Mouse (Mus musculus): ENCODE data around the gene Srf. TPM values are rescaled to one million over a fixed set of nuclear protein-coding genes. Genes with fewer than 3 reads are reported as not detected.

Gene Srf
- total and polyA plus RNA-seq, 2 experiments, result 3.4 to 45.6 TPM

DNA sequence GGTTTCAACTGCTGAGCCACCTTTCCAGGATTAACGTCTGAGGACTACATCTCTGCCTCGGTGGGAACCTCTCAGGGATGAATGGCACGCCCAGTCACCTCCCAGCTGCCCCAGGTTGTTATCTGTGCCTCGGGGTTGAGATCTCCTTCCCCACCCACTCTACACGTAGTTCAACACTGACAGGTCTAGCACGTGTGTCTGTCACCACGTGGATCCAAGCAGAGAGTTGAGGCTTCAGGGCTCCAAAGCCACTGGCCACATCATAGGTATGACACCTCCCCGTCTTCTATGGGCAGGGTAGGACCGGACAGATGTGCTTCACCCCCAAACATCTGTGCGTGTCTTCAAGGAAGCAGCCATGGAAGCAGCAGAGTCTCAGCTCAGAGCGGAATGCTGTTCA is 42.0 kb upstream of the Srf start:
- H3K4me1 ChIP-seq (ENCODE audit: control insufficient read depth, insufficient read depth, low read length), result no peaks in the 10 kb centered on the region
- no peak overlapping the region for H3K9ac ChIP-seq (ENCODE audit: low read depth, low read length)
- H3K36me3 ChIP-seq (ENCODE audit: control insufficient read depth, insufficient read depth, low read length), result no peaks in the 10 kb centered on the region
- TF ChIP-seq POLR2A (IDR thresholded peaks at IDR 0.05; ENCODE audit: extremely low read depth, insufficient read depth, low read length) (no peak), CTCF (IDR thresholded peaks at IDR 0.05; ENCODE audit: low read depth, low read length) (no peak)
- no peaks in the 10 kb centered on the region for H3K79me2 ChIP-seq (ENCODE audit: control insufficient read depth, insufficient read depth, low read length)
- no peak overlapping the region for H3K27ac ChIP-seq (replicated peaks; ENCODE audit: insufficient read depth, low read depth, low read length)
- 89% methylated on average over 11 of the region's 11 CpGs for WGBS
- H3K4me3 ChIP-seq (ENCODE audit: insufficient read depth, low read depth, low read length), result no peak overlapping the region
- H3K27me3 ChIP-seq (ENCODE audit: control insufficient read depth, insufficient read depth, low read length), result no peaks in the 10 kb centered on the region
- no peak for DNase-seq (ENCODE audit: extremely low read depth, low read depth, low spot score)

DNA sequence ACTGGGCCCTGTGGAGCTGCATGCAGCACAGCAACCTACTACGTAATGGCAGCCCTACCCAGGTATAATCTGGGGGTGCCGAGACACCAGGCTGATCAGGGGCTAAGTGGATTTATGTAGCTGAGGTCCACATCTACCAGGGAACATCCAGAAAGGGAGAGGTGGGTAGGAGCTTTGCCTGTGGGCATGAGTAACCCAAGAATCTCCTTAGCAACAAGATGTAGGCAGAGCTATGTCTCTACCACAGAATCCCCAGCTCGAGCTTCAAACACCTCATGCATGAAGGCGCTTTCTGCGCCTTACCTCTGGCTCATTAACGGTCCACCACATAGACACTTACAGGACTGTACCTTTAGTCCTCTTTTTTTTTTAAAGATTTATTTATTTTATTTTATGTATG is 39.4 kb upstream of the Srf start:
- H3K36me3 ChIP-seq (ENCODE audit: control insufficient read depth, insufficient read depth, low read length), result no peaks in the 10 kb centered on the region
- no peaks in the 10 kb centered on the region for H3K79me2 ChIP-seq (ENCODE audit: control insufficient read depth, insufficient read depth, low read length)
- no peak overlapping the region for H3K4me3 ChIP-seq (ENCODE audit: insufficient read depth, low read depth, low read length)
- no peak for DNase-seq (ENCODE audit: extremely low read depth, low read depth, low spot score)
- H3K27ac ChIP-seq (replicated peaks; ENCODE audit: insufficient read depth, low read depth, low read length), result no peak overlapping the region
- H3K9ac ChIP-seq (ENCODE audit: low read depth, low read length), result no peak overlapping the region
- H3K27me3 ChIP-seq (ENCODE audit: control insufficient read depth, insufficient read depth, low read length), result no peaks in the 10 kb centered on the region
- TF ChIP-seq CTCF (IDR thresholded peaks at IDR 0.05; ENCODE audit: low read depth, low read length) (no peak), POLR2A (IDR thresholded peaks at IDR 0.05; ENCODE audit: extremely low read depth, insufficient read depth, low read length) (no peak)
- 95% methylated on average over 6 of the region's 6 CpGs for WGBS
- H3K4me1 ChIP-seq (ENCODE audit: control insufficient read depth, insufficient read depth, low read length), result no peaks in the 10 kb centered on the region; the same call in 1 of the 2 replicates

DNA sequence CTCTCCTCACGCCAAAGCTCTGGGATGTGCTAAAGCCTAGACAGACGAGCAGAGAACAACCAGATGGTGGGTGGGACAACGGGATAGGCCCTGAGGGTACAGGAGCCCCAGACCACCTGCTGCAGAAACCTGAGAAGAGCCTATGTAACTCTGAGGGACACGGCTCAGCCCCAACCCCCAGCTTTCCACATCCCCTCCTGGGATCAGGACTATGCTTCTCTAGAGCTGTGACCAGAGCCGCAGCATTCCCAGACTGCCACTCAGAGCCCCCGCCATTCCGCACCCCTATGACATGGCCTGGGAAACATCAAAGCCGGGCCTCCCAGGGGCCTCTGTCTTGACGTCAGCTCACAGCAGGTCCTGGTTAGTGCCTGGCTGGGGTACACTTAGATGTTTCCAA is 38.6 kb upstream of the Srf start:
- no peaks in the 10 kb centered on the region for H3K36me3 ChIP-seq (ENCODE audit: control insufficient read depth, insufficient read depth, low read length)
- DNase-seq (ENCODE audit: extremely low read depth, low read depth, low spot score), result no peak
- no peaks in the 10 kb centered on the region for H3K27me3 ChIP-seq (ENCODE audit: control insufficient read depth, insufficient read depth, low read length)
- WGBS, result 80% methylated on average over 9 of the region's 9 CpGs
- H3K79me2 ChIP-seq (ENCODE audit: control insufficient read depth, insufficient read depth, low read length), result no peaks in the 10 kb centered on the region
- TF ChIP-seq POLR2A (IDR thresholded peaks at IDR 0.05; ENCODE audit: extremely low read depth, insufficient read depth, low read length) (no peak), CTCF (IDR thresholded peaks at IDR 0.05; ENCODE audit: low read depth, low read length) (no peak)
- H3K9ac ChIP-seq (ENCODE audit: low read depth, low read length), result no peak overlapping the region
- H3K4me3 ChIP-seq (ENCODE audit: insufficient read depth, low read depth, low read length), result no peak overlapping the region
- H3K27ac ChIP-seq (replicated peaks; ENCODE audit: insufficient read depth, low read depth, low read length), result no peak overlapping the region
- H3K4me1 ChIP-seq (ENCODE audit: control insufficient read depth, insufficient read depth, low read length), result no peaks in the 10 kb centered on the region; the same call in 1 of the 2 replicates

DNA sequence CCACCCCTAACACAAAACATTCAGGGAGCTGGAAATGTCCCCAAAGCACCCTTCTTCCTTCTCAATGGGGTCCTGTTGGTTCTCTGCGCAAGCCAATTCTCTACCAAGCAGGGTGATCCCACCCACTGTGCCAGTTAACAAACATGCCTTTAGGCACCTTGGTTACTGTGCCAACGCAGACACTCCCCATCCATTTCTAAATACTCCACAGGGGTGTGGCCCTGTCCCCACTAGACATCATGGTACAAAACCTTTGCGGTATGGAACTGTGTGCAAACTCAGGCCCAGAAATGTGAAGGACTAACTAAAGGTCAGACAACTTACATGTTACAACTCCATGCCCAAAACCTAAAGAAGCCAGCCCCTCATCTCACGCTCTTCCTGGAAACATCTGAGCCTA is 37.1 kb upstream of the Srf start:
- H3K9ac ChIP-seq (ENCODE audit: low read depth, low read length), result no peak overlapping the region
- no peaks in the 10 kb centered on the region for H3K36me3 ChIP-seq (ENCODE audit: control insufficient read depth, insufficient read depth, low read length)
- TF ChIP-seq POLR2A (IDR thresholded peaks at IDR 0.05; ENCODE audit: extremely low read depth, insufficient read depth, low read length) (no peak), CTCF (IDR thresholded peaks at IDR 0.05; ENCODE audit: low read depth, low read length) (no peak)
- H3K4me3 ChIP-seq (ENCODE audit: insufficient read depth, low read depth, low read length), result no peak overlapping the region
- WGBS, result 95% methylated on average over 4 of the region's 4 CpGs
- no peaks in the 10 kb centered on the region for H3K79me2 ChIP-seq (ENCODE audit: control insufficient read depth, insufficient read depth, low read length)
- H3K27ac ChIP-seq (replicated peaks; ENCODE audit: insufficient read depth, low read depth, low read length), result no peak overlapping the region
- H3K4me1 ChIP-seq (ENCODE audit: control insufficient read depth, insufficient read depth, low read length), result no peaks in the 10 kb centered on the region; the same call in 1 of the 2 replicates
- DNase-seq (ENCODE audit: extremely low read depth, low read depth, low spot score), result no peak
- H3K27me3 ChIP-seq (ENCODE audit: control insufficient read depth, insufficient read depth, low read length), result no peaks in the 10 kb centered on the region

DNA sequence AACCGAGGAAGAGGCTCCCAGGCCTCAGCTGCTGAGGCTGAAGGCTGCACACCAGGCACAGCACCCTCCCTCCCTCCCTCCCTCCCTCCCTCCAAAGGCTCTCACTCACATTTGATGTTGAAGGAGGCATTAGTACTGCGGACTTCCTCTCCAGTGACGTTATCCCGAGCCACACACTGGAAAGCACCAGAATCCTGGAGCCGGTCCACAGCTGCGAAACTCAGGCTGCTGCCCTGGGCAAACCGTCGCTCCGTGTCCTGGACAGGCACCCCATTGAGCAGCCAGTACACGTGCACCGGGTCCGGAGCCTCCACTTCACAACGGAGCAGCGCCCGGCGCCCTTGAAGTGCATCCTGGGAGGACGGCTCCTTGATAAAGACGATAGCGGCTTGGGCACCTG is 35.4 kb upstream of the Srf start:
- 80% methylated on average over 19 of the region's 19 CpGs for WGBS
- Histone ChIP-seq H3K36me3 (ENCODE audit: control insufficient read depth, insufficient read depth, low read length) (no peaks in the 10 kb centered on the region), H3K9ac (ENCODE audit: low read depth, low read length) (no peak overlapping the region), H3K27ac (replicated peaks; ENCODE audit: insufficient read depth, low read depth, low read length) (no peak overlapping the region), H3K4me1 (ENCODE audit: control insufficient read depth, insufficient read depth, low read length) (no peaks in the 10 kb centered on the region; the same call in 1 of the 2 replicates), H3K79me2 (ENCODE audit: control insufficient read depth, insufficient read depth, low read length) (no peaks in the 10 kb centered on the region), H3K4me3 (ENCODE audit: insufficient read depth, low read depth, low read length) (no peak overlapping the region), H3K27me3 (ENCODE audit: control insufficient read depth, insufficient read depth, low read length) (no peaks in the 10 kb centered on the region)
- TF ChIP-seq POLR2A (IDR thresholded peaks at IDR 0.05; ENCODE audit: extremely low read depth, insufficient read depth, low read length) (no peak), CTCF (IDR thresholded peaks at IDR 0.05; ENCODE audit: low read depth, low read length) (no peak)
- no peak for DNase-seq (ENCODE audit: extremely low read depth, low read depth, low spot score)

DNA sequence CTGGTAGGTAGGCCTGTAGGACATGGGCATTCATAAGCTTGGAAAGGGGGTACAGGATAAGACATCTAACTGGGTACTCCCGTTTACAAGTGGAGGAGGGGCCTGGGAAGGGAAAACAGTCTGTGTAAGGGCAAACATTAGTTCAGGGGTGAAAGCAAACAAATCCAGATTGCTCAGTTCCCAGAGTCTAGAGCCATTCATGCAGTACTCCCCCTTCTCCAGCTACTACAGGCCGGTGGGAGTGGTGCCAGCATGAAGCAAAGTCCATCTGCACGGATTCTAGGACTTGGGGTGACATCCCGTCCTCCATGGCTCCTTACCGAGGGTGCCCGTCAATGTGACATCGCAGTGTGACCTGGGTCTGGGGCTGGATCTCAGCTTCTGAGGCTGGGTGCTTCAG is 34.5 kb upstream of the Srf start:
- no peaks in the 10 kb centered on the region for H3K27me3 ChIP-seq (ENCODE audit: control insufficient read depth, insufficient read depth, low read length)
- no peak for TF ChIP-seq POLR2A (IDR thresholded peaks at IDR 0.05; ENCODE audit: extremely low read depth, insufficient read depth, low read length)
- TF ChIP-seq CTCF (IDR thresholded peaks at IDR 0.05; ENCODE audit: low read depth, low read length), result no peak
- no peaks in the 10 kb centered on the region for H3K79me2 ChIP-seq (ENCODE audit: control insufficient read depth, insufficient read depth, low read length)
- no peak overlapping the region for H3K27ac ChIP-seq (replicated peaks; ENCODE audit: insufficient read depth, low read depth, low read length)
- no peaks in the 10 kb centered on the region; the same call in 1 of the 2 replicates for H3K4me1 ChIP-seq (ENCODE audit: control insufficient read depth, insufficient read depth, low read length)
- peak; percentile 29 for DNase-seq (ENCODE audit: extremely low read depth, low read depth, low spot score)
- H3K9ac ChIP-seq (ENCODE audit: low read depth, low read length), result no peak overlapping the region
- 30% methylated on average over 7 of the region's 7 CpGs for WGBS
- no peaks in the 10 kb centered on the region for H3K36me3 ChIP-seq (ENCODE audit: control insufficient read depth, insufficient read depth, low read length)
- H3K4me3 ChIP-seq (ENCODE audit: insufficient read depth, low read depth, low read length), result no peak overlapping the region
